Mouse (Mus musculus) embryonic fibroblast, embryonic 13.5 days (primary cell): ENCODE results near the gene Mael.

Experiments used
- CTCF ChIP-seq: IDR thresholded peaks from 2 replicates; pipeline ENCODE4 v1.5.1; 2011; ENCODE audit warnings: mild to moderate bottlenecking, control low read depth, low read length, moderate library complexity, borderline replicate concordance; ENCODE audit not compliant: insufficient read depth
- POLR2A ChIP-seq: IDR thresholded peaks from 2 replicates; pipeline ENCODE4 v1.6.1; 2011; ENCODE audit warnings: low read depth, mild to moderate bottlenecking, control low read depth, low read length, moderate library complexity

GRCm38 (mm10) chr1:166255651-166256050 lies 17.1 kb upstream of the Mael start:
- TF ChIP-seq POLR2A (no peak), CTCF (no peak)
